Mouse (Mus musculus) midbrain, embryonic 14.5 days (tissue): ENCODE data around the gene Cyp4a12a. TPM values are rescaled to one million over a fixed set of nuclear protein-coding genes. Genes with fewer than 3 reads are reported as not detected.
"Not testable (repeated sequence)": the region's sequence is repeated elsewhere in the genome, so short reads cannot be mapped to it uniquely, and the experiment has no call there.

Source experiments
- ATAC-seq: fragments of 200-750 bp; cut with Nextera tagmentation; 2 replicates; pipeline ENCODE4 v1.8.0; 2017; ENCODE audit warnings: moderate number of reproducible peaks, moderate library complexity; ENCODE audit not compliant: low FRiP score, low TSS enrichment
- DNase-seq: peaks from one replicate; pipeline ENCODE4 v3.0.0-alpha.2; 2015
- H3K27ac ChIP-seq: fragments of 300-500 bp; sonication (generic); replicated peaks from 2 replicates; pipeline ENCODE4 v1.5.1; 2014; ENCODE audit warnings: mild to moderate bottlenecking, low read depth, low read length, moderate library complexity
- H3K27me3 ChIP-seq: fragments of 300-500 bp; sonication (generic); 2 replicates; pipeline ENCODE4 v1.6.1; 2014; ENCODE audit warnings: low read length, control low read depth, mixed read lengths; ENCODE audit not compliant: control insufficient read depth, insufficient read depth
- H3K36me3 ChIP-seq: fragments of 300-500 bp; sonication (generic); 2 replicates; pipeline ENCODE4 v1.6.1; 2014; ENCODE audit warnings: low read length, control low read depth; ENCODE audit not compliant: control insufficient read depth, insufficient read depth
- H3K4me1 ChIP-seq: fragments of 300-500 bp; sonication (generic); 2 replicates; pipeline ENCODE4 v1.6.1; 2014; ENCODE audit warnings: mild to moderate bottlenecking, antibody characterized with exemption, low read length, control low read depth; ENCODE audit not compliant: control insufficient read depth, insufficient read depth
- H3K4me2 ChIP-seq: fragments of 300-500 bp; sonication (generic); 2 replicates; pipeline ENCODE4 v1.6.1; 2014; ENCODE audit warnings: mild to moderate bottlenecking, low read length, moderate library complexity
- H3K4me3 ChIP-seq: fragments of 300-500 bp; sonication (generic); replicated peaks from 2 replicates; pipeline ENCODE4 v1.5.1; 2014; ENCODE audit warnings: low read depth, low read length
- H3K9ac ChIP-seq: fragments of 300-500 bp; sonication (generic); replicated peaks from 2 replicates; pipeline ENCODE4 v1.6.1; 2014; ENCODE audit warnings: mild to moderate bottlenecking, low read length, moderate library complexity
- H3K9me3 ChIP-seq: fragments of 300-500 bp; sonication (generic); 2 replicates; pipeline ENCODE4 v1.6.1; 2016; ENCODE audit warnings: low read length, control low read depth, mixed read lengths; ENCODE audit not compliant: control insufficient read depth
- WGBS: fragments of 180-500 bp; shearing (Covaris S2); extraction: QIAGEN DNeasy Blood & Tissue Kit; methylation state at CpG from one replicate; pipeline ENCODE4 v1.1.7; 2014; 5-methylcytosine and 5-hydroxymethylcytosine counted together
- polyA plus RNA-seq: library from polyadenylated mRNA; unstranded; fragments of >200 nt; fragmentation: Nextera tagmentation; extraction: Ambion mirVana; gene quantifications from 2 replicates; pipeline ENCODE4 v1.2.1, GENCODE M21; 2014

The Cyp4a12a gene
- polyA plus RNA-seq: not detected in 2 replicates

DNA sequence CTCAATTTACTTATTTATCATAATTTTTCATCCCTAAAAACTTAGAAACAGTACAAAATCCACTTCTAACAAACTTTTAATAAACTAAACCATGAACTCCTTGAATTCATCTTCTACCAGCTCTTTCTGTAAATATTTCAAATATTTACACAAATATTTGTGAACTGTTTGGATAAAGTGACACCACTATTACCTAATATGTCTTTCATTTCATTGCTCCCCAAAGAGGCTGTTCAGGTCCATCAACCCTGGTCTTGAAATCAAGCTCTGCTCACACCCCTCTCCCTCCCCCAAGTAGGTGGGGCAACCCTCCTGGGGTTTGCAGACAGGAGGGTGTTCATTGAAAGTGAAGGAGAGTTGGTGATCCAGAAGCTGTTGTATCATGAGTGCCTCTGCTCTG, at the start of gene Cyp4a12a:
TSS of gene Cyp4a12a (plus strand) at position 301 of the 400 bp plus-strand sequence.
- ATAC-seq, DNase-seq, H3K4me2 ChIP-seq, H3K27me3 ChIP-seq, H3K4me1 ChIP-seq, H3K36me3 ChIP-seq, H3K9me3 ChIP-seq, H3K4me3 ChIP-seq, H3K9ac ChIP-seq, H3K27ac ChIP-seq: not testable (repeated sequence)

DNA sequence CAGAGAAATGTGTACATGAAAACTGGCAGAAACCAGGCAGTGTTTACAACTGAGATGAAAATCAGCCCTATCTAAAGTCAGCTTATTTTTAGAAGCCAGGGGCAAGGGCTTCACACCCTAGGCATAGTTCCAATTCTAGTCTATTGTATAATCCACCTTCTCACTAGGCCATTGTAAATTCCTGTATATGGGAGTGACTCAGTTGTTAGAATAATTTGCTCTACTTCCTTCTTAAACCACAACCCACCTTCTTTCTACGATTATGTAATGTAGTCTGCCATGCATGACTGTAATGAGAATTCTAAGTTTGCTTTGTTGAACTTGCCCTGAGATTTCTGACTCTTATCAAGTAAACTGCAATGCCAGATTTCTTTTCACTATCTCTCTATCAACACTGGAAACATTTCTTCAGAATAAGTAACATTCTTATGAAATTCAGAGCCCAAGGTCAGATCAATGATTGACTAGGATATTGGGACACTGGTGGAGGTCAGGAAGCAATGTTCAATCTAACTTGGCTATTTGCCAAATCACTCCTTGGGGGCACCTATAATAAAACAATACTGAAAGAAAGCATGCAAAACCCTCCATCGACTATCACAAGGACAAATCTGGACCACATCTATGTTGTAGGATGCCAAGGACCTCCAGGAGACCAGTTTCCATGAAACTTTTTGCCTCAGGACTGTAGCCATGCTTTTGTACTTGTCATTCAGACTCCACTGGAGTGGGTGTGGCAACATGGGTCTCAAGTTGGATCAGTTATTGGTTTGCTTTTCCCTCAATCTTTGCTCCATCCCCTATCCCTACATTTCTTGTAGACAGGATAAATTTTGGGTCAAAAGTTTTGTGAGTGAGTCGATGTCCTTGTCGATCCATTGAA, 33.9 kb upstream of the Cyp4a12a start:
- WGBS: 85% methylated on average over 3 of the region's 4 CpGs
- not testable (repeated sequence) for ATAC-seq, H3K9ac ChIP-seq, H3K9me3 ChIP-seq, H3K4me2 ChIP-seq, H3K27ac ChIP-seq, H3K27me3 ChIP-seq, DNase-seq, H3K4me1 ChIP-seq, H3K4me3 ChIP-seq, H3K36me3 ChIP-seq

DNA sequence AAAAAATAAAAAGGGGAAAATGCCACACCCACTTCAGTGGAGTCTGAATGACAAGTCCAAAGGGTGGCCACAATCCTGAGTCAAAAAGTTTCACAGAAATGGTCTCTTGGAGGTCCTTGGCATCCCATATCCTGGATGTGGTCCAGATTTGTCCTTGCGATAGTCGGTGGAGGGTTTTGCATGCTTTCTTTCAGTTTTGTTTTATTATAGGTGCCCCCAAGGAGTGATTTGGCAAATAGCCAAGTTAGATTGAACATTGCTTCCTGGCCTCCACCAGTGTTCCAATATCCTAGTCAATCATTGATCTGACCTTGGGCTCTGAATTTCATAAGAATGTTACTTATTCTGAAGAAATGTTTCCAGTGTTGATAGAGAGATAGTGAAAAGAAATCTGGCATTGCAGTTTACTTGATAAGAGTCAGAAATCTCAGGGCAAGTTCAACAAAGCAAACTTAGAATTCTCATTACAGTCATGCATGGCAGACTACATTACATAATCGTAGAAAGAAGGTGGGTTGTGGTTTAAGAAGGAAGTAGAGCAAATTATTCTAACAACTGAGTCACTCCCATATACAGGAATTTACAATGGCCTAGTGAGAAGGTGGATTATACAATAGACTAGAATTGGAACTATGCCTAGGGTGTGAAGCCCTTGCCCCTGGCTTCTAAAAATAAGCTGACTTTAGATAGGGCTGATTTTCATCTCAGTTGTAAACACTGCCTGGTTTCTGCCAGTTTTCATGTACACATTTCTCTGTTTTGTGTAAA, 20.4 kb upstream of the Cyp4a12a start:
- not testable (repeated sequence) for ATAC-seq
- 93% methylated on average over 2 of the region's 3 CpGs for WGBS

DNA sequence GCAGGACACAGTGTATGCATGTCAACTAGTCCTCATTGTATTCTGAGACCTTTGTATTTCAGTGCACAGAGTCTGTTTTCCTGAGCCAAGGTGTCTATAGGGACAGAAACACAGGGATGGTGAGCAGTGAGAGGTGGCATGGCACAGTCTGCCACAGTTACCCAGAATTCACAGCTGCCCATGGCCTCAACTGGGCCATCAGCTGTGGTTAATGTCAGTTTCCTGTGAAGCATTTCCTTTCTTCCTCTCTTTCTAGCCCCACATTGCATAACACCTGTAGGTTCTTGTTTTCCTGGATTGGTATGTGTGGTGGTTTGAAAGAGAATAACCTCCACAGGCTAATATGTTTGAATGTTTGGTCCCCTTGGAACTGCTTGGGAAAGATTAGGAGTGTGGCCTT, 18.5 kb upstream of the Cyp4a12a start:
- peak overlapping the region; percentile 56 for H3K4me2 ChIP-seq
- no peaks in the 10 kb centered on the region for H3K9me3 ChIP-seq
- peak overlapping the region; percentile 38; the same call in 1 of the 2 replicates for H3K4me3 ChIP-seq
- no peaks in the 10 kb centered on the region for H3K36me3 ChIP-seq
- no peak for DNase-seq
- no peak for ATAC-seq
- H3K4me1 ChIP-seq: no peaks in the 10 kb centered on the region
- H3K27me3 ChIP-seq: no peaks in the 10 kb centered on the region
- H3K27ac ChIP-seq: no peak overlapping the region
- no peak overlapping the region for H3K9ac ChIP-seq

More for the DNA sequence above, 20.4 kb upstream of the Cyp4a12a start:
- not testable (repeated sequence) for H3K4me1 ChIP-seq, H3K9ac ChIP-seq, DNase-seq, H3K27ac ChIP-seq, H3K4me2 ChIP-seq, H3K4me3 ChIP-seq, H3K27me3 ChIP-seq, H3K36me3 ChIP-seq, H3K9me3 ChIP-seq

DNA sequence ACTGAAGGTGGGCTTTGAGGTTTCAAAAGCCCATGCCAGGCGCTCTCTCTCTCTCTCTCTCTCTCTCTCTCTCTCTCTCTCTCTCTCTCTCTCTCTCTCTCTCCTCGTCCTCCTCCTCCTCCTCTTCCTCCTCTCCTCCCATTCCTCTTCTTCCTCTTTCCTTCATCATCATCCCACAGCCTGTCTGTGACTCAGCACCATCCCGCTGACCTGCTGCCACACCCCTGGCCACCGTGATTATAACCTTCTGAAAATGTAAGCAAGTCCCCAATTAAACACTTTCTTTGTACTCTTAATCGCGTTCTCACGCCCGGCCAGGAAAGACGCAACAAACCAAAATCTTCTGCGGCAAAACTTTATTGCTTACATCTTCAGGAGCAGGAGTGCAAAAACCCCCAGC, 18.1 kb upstream of the Cyp4a12a start:
- Histone ChIP-seq H3K4me2 (peak overlapping the region; percentile 56), H3K4me3 (peak overlapping the region; percentile 38), H3K9ac (peak overlapping the region; percentile 1; the same call in 1 of the 2 replicates)
- not testable (repeated sequence) for H3K36me3 ChIP-seq, H3K27me3 ChIP-seq, H3K27ac ChIP-seq, H3K4me1 ChIP-seq, H3K9me3 ChIP-seq, DNase-seq
- ATAC-seq: peak; percentile 66; the same call in 1 of the 2 replicates
- WGBS: 20% methylated on average over 10 of the region's 10 CpGs

DNA sequence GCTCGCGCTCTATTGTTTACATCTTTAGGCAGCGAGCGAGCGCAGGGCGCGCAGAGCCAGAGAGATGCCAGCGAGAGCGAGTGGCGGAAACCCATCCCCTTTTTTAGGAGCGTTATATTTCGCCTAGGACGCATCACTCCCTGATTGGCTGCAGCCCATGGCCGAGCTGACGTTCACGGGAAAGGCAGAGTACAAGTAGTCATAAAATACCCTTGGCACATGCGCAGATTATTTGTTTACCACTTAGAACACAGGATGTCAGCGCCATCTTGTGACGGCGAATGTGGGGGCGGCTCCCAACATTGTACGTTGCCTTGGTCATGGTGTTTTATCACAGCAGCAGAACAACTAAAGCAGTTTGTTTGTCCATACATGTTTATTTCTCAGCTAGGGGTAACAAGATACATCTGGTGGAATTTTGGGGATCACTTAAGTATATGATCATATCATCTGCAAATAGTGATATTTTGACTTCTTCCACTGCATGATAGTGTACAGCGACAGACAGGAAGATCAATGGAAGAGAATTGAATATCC, 17.5 kb upstream of the Cyp4a12a start:
- not testable (repeated sequence) for H3K27ac ChIP-seq, H3K9ac ChIP-seq, H3K4me1 ChIP-seq, H3K9me3 ChIP-seq, H3K27me3 ChIP-seq, H3K36me3 ChIP-seq
- Histone ChIP-seq H3K4me3 (peak overlapping the region; percentile 38), H3K4me2 (peak overlapping the region; percentile 56)
- ATAC-seq (peak; percentile 69), DNase-seq (peak; percentile 61)
- 18% methylated on average over 19 of the region's 23 CpGs for WGBS

DNA sequence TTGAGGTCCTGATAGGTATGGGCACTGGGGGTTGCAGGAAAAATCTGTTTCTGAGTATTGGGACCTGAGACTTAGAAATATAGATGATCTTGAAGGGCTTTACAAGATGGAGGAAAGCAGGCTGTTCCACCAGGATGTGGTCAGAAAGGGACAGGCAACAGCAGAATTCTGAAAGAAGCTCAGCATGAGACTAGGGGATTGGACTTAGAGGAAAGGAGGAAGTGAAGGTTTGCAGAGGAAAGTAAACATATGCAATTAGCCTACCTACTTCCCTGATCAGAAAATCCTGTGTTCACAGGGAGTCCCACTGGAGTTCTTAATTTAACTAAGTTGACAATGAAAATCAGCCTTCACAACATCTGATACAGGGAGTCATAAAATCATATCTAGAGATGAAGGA, 26.9 kb downstream of the Cyp4a12a start:
- not testable (repeated sequence) for H3K4me1 ChIP-seq, H3K27ac ChIP-seq, H3K4me2 ChIP-seq, H3K36me3 ChIP-seq, DNase-seq, H3K27me3 ChIP-seq, ATAC-seq, H3K4me3 ChIP-seq, H3K9ac ChIP-seq, H3K9me3 ChIP-seq

DNA sequence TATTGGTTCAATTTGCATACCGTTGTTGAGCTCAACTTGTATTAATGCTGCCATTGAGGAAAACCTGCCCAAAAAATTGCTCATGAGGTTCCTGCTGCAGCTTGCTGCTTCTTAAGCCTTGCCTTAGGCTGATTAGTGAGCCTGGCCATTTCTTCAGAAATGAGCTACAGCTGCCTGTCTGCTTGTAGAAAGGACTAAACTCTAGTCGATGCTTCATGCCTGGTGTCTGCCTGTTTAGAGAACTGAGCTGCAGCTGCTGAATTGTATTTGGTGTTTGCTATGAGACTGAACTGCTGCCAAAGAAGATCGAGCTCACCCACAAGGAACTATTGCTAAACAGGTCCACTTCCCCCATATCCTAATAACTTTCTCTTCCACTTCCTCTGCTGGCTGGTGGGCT, 66.8 kb downstream of the Cyp4a12a start:
- H3K9me3 ChIP-seq, H3K4me1 ChIP-seq, ATAC-seq, H3K27ac ChIP-seq, H3K9ac ChIP-seq, DNase-seq, H3K4me3 ChIP-seq, H3K36me3 ChIP-seq, H3K4me2 ChIP-seq, H3K27me3 ChIP-seq: not testable (repeated sequence)
- 84% methylated on average over 3 of the region's 3 CpGs for WGBS
